Mouse (Mus musculus): ENCODE results near the gene Enpep. TPM values are rescaled to one million over a fixed set of nuclear protein-coding genes. Genes with fewer than 3 reads are reported as not detected.

The Enpep gene
- 10 to 100 TPM; 11.0 to 32.1 TPM for total RNA-seq (2021)
- long read RNA-seq, experiment 1, full-length matches to known transcripts: 5 of 7 reads
- long read RNA-seq, experiment 1, partial matches to known transcripts: 1 of 7 reads
- long read RNA-seq, experiment 1, other reads (novel, unspliced or antisense): 1 of 7 reads
- long read RNA-seq, experiment 2, full-length matches to known transcripts: 29 of 30 reads
- long read RNA-seq, experiment 2, partial matches to known transcripts: 0 of 30 reads
- long read RNA-seq, experiment 2, other reads (novel, unspliced or antisense): 1 of 30 reads

DNA sequence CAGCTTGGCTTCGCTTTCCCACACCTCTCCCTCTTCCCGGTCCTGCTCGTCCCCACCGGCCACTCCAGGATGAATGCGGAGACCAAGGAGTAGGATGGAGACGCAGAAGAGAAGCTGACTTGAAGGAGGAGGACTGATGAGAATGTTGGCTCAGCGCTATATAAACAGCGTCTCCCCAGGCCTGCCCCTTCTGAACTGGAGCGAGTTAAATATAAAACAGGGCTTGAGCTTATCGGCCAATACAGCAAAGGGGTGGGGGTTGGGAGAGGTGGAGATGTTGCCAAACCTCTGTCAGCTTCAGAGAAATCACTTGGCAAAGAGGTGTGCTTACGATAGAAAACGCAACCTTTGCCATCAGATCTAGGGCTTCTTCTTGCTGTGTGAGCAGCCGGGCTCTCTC, at the start of gene Enpep:
Enpep (minus strand) TSS at position 135 of the 400 bp plus-strand sequence.
- peak in 1 of 2 experiments; percentile 3 for DNase-seq (ENCODE audit: low spot score in 2 of 2)

DNA sequence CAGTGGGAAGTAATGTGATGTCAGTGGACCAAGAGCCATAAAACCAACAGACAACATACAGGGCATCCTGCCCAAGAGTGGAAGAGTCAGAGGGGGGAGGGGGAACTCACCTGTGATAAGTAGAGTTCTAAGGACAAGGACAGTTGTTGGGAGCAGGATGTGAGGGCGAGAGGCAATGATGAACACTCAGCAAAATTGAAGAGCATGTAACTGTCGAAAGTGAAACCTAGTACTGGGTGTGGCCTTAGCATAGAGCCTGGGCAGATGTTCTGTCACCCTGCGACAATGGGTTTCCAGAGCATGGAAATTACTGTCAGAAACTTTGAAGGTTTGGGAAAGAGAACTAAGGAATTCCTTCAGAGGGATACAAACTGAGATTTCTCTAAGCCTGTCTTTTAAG, 46.6 kb upstream of the Enpep start:
- DNase-seq (ENCODE audit: low spot score in 2 of 2): no peak

DNA sequence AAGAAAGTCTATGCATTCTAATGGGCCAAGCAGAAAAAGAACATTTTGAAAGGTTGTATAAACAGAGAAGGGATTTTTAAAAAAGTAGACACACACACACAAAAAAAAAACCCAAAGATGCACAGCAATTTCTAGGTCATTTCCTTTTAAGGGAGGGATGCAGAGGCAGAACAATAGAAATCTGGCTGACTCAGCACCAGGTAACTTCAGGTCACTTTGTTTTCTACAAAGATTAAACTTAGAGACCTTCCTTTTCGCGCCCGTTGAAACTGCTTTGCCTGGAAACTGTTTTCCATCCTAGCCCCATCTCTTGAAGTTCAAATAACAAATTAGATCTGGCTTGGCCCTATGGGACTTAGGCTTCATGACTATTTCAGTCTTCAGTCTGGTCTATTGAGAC, 42.6 kb upstream of the Enpep start:
- DNase-seq (ENCODE audit: low spot score in 2 of 2): no peak

DNA sequence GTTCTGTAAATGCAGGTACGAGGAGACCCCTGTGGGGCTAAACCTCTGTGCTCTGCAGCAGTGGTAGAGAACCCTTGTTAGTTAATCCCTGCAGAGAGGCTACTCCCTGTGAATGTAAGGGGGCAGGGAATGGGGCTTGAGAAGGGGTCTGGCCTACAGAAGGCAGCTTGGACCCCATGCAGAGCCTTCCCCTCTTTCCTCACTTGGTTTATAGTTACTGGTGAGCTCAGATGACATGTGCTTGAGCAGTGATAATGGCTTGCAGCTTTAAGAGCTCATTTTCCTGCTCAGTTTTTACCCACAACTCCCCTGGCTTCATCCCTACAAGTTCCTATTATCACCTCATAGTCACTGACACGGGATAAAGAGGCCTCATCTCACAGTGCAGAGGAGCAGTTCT, 40.6 kb upstream of the Enpep start:
- no peak for DNase-seq (ENCODE audit: low spot score in 2 of 2)

DNA sequence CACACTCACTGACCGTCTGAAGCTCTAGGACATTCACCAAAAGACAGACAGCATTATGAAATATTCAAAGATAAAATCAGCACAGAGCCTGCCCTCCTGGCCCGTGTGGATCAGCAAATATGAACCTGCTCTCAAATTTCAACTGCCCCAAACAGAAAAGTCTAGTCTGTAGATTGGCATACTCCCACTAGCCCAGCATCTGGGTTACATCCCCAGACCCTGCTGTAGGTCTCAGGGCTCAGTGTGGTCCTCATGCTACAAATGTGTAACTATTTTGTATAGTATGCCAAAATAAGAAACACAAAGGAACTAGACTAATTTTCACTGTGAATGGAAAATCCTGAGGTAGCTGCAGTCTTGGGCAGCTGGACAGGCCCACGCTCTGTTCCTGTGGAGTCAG, 37.0 kb upstream of the Enpep start:
- DNase-seq (ENCODE audit: low spot score in 2 of 2): no peak

DNA sequence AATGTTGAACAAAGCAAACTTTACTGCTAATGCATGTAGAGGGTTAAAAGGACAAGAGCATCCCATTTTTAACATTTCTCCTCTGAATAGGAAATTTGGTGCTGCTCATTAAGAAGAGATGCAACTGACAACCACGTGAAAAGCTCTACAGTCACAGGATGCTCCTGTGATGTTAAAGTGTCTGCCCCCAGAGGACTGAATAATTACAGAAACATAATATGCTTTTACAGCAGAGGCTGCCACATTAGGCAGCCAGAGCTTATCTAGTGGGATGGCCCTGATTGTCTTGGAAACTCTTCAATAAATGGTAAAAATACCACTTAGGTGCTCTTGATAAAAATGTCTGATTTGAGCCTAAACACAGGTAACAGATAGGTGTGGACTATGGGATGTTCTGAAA, 33.4 kb upstream of the Enpep start:
- DNase-seq (ENCODE audit: low spot score in 2 of 2): no peak

DNA sequence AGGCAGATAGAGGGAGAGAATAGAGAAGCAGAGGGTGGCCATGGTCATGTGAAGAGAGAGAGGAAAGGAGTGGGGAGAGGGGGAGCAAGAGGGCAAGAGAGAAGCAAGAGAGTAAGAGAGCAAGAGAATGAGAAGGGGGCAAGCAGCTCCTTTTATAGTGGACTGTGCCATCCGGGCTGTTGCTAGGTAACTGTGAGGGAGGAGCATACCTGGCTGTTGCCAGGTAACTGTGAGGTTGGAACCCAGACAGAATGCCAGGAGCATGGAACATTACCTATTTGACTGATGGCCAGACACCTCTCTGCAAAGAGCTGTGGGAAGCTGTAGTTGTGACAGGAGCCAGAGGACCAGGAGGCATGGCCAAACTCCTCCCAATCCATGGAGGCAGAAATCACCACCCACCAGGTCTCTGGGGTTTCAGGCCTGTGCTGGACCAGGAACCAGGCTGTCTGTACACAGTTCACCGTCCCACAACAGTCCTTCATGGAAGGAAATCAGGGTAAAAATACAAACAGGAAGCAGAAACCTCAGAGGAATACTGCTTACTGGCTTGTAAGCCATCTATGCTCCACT, 32.4 kb upstream of the Enpep start:
- no peak for DNase-seq (ENCODE audit: low spot score in 2 of 2)

DNA sequence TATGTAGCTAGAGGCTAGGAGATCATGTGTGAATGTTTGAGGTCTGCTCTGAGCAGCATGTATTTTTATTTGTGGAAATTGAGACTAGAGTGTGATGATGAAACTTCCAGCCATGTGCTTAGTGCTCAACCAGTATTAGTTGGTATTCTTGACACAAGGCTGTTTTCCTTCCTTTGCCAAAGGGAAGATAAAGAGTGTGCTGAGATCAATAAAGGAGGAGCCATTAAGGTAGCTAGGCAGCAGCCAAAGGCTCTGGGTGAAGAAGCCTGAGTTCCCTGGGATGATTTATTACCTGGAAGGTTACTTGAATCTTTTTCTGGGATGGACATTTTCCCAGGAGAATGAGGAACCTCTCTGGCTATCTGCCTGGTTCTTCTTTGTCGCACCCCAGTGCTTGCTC, 30.9 kb upstream of the Enpep start:
- DNase-seq (ENCODE audit: low spot score in 2 of 2): no peak

DNA sequence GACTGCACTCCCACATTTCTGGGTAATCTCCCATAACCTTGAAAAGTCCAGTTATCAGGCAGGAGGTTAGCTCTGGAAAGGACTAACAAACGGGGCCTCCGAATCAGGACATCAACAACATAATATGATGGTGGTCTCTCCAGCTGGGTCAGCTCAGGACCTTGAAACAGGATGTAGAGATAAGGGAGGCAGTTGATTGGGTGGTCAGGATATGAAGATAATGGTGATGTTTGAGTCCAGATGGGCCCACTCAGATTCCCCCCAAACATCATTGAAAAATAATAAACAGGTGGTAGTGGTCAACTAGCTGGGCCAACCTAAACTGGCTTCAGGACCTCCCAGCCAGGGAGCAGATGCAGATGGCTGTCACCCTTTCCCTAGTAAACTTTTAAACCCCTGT, 25.6 kb upstream of the Enpep start:
- DNase-seq (ENCODE audit: low spot score in 2 of 2): no peak

DNA sequence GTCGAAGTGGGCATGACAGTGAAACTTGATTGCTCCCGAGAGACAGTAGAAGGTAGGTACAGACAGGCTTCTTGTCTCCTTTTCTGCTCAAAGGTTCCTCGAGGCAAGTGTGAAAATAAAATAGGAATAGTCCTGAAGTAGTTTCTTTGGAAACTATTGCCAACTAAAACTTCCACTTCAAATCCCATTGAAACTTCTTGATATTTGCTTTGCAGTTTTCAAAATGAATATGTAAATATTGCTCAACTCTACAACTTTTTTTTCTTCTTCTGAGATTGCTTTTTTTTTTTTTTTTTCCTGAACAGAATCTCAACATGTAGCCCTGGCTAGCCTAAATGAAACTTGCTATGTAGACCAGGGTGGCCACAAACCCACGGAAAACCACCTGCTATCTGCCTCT, 21.4 kb upstream of the Enpep start:
- no peak for DNase-seq (ENCODE audit: low spot score in 2 of 2)

DNA sequence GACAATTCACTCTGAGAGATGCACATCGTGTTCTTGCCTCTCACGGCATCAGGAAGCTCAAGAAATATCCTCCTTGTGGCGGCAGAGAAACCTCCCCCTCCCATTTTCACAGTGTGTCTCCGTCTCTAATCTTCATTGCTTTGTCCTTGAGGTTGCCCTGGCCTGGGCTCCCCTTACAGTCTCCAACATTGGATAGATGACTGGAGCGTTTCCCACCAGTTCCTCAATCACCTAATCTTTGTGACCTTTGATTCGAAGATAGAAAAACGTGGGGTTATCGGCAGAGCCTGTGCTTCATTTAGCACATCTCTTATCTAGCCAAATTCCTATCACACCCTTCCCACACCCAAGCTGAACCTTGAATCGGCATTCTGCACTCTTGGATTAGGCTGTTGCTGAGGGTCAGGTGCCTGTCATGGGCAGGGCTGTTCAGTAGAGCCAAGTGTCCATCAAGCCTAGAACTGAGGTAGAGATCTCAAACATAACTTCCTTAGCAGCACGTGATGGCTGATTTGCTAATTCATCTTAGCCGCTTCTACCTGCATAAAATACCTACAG, 18.9 kb upstream of the Enpep start:
- no peak for DNase-seq (ENCODE audit: low spot score in 2 of 2)

DNA sequence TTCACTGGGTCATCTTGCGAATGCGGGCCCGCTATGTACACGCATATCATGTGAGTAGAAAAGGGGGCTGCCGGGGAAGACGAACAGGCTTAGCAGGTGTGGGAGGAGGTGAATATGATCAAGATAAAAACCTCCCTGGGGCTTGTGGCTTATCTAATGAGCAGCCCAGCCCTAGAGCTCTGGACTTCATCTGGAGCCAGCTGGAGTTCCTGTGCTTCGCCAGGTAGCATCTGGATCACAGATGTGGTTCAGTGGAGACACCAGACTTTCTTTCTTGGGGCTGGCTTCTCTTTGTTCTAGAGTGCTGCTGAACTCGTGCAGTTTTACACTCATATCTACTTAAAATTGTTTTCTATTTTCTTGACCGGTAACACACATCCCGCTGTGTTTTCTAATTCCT, 14.8 kb upstream of the Enpep start:
- DNase-seq (ENCODE audit: low spot score in 2 of 2): no peak

DNA sequence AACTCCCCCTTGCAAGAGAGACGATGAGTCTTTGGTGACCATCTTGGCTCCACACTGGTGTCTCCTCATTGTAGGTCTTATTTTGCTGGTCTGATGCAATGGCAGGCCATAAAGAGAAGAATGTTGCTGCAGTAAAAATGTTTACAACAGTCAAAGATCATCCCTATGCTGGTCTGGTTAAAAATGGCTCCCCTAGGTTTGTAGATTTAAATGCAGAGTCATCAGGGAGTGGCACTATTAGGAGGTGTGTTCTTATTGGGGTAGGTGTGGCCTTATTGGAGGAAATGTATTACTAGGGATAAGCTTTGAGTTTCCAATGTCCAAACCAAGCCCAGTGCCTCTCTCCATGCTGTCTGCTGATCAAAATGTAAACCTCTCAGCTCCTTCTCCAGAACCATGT, 10.2 kb upstream of the Enpep start:
- no peak for DNase-seq (ENCODE audit: low spot score in 2 of 2)

DNA sequence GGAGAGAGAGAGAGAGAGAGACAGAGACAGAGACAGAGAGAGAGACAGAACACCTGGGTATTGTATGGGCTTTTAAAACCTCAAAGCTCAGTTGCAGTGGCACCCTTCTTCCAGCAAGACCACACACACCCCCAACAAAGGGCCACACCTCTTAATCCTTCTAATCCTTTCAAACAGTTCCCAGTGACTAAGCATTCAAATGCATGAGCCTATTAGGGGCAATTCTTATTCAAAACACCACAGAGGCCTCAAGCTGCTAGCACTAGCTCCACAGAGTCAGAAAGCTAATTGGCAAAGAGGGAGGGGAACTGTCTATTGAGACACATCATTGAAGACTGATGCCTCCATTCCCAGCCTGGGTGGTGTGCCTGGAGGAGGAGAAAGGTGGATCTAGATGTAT, 8.5 kb upstream of the Enpep start:
- DNase-seq (ENCODE audit: low spot score in 2 of 2): no peak

DNA sequence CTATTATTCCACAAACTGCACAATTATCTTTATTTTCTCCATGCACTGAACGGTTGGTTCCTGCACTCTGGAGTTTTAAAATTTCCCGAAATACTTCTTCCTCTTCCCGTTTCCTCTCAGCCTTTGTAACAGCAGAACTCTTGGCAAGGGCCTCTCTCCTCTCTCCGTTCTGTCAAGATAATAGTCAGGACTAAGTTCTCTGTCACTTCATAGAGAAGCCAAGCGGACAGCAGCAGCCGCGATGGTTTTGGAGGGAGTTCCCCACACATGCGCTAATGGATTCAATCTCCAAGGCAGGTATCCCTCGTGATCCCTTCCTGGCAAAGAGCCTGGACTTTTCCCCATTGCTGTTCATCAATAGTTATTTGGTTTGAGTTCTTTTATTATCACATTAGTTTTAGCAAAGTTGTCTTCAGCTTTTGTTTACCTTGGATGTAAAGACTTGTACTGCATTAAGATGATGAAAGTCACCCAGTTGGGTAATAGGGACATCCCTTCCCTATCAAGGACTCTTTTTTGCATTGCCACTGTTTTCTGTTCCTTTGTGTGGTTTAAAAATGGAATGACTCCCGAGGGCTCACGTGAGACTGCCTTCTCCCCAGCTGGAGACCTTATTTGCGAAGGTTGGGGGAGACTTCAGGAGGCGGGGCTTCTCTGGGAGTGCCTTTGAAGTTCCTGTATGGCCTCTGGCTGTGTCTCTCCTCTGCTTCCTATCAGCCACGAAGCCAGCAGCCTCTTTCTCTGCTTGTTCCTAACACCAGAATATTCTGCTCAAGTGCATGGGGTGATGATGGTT, 6.0 kb upstream of the Enpep start:
- DNase-seq (ENCODE audit: low spot score in 2 of 2): no peak

DNA sequence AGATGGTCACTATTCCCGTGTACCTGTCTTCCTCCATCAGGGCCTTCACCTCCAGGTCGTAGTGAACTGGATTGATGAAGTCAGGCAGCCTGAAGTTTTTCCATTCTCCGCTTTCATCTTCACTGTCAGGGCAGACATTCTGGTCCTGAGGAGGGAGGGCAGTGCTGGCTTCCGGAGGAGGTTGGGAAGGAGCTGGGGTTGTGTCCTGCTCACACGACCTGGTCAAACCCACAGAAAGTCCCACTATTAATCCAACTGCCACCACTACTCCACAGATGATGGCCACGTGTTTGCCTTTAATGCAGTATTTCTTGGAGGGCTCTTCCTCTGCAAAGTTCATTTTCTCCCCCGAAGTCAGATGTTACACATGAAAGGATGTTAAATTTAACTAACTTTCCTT, 378 bp downstream of the Enpep start:
- no peak for DNase-seq (ENCODE audit: low spot score in 2 of 2)

DNA sequence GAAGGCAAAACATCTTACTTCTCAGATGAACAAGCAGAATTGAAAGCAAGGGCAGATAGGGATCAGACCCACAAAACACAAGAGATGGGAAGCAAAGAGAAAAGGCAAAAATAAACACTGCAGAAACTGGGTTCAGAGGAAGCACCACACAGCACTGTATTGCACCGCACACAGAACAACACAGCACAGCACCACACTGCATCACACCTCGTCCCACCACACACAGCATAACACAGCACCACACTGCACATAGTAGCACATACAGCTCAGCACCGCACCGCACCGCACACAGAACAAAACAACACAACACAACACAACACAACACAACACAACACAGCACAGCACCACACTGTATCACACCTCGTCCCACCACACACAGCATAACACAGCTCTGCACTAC, 1.1 kb downstream of the Enpep start:
- DNase-seq (ENCODE audit: low spot score in 2 of 2): no peak

DNA sequence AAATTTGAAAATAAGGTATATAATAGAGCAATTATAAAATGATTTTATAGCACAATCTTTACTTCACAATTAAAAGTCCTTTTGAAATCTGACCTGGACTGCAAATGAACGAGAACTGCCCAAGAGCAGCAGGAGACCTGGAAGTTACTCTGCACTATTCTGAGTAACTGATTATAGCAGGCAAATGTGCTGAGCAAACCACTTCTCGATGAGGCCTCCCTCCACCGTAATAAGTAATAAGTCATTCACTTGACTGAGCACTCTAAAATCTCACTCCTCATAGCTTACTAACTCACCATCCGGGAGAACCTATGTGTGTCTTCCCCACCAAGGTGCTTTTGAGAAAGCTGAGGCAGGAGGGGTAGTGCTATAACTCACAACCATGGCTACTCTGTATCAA, 4.5 kb downstream of the Enpep start:
- DNase-seq (ENCODE audit: low spot score in 2 of 2): no peak

DNA sequence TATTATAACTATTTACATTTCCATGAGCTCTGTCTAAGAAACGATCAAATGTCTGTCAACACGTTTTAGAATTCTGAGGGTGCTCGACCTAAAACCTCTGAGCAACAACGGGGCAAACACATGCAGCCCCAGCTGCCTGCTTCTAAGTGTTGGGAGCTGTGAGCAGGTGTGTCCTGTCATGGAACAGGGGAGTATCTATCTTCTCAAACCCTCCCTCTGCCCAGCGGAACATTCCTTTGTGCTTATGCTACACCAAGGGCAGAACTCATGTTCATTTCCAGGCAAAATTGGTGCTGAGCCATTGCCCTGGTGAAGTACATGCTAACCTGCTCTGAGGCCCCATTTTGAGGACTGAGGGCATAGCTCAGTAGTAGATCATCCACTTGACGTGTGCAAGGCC, 10.9 kb downstream of the Enpep start:
- no peak for DNase-seq (ENCODE audit: low spot score in 2 of 2)

DNA sequence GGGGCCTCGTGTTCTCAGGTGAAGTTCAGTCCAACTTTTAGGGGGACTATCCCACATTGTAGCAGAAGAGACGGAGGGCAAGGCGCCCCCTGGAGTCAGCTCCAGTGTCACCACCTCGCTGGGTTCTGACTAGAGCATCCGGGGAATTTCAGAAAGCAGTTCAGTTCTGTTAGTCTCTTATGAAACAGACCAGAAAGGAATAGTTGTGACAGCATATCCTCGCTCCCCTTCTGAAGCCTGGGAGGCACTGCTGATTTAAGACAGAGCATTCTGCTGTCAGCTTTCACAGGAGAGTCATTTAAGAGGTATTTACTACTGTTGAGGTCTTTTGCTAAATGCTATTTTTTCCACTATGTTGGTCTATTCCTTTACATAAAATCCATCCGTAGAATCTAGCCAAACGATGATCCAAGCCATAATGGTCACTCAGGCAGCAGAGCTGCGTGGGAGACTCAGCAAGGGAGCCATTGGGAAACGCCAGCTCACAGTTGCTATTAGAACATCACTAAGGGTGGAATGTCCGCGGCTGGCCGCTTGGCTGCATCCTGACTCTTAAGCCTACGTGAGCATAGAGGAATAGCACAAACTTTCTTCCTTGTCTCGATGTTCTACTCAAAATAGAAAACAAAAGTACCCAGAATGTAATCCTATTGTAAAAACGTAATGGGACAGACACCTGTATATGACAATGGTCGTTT, 15.3 kb downstream of the Enpep start:
- DNase-seq (ENCODE audit: low spot score in 2 of 2): no peak

DNA sequence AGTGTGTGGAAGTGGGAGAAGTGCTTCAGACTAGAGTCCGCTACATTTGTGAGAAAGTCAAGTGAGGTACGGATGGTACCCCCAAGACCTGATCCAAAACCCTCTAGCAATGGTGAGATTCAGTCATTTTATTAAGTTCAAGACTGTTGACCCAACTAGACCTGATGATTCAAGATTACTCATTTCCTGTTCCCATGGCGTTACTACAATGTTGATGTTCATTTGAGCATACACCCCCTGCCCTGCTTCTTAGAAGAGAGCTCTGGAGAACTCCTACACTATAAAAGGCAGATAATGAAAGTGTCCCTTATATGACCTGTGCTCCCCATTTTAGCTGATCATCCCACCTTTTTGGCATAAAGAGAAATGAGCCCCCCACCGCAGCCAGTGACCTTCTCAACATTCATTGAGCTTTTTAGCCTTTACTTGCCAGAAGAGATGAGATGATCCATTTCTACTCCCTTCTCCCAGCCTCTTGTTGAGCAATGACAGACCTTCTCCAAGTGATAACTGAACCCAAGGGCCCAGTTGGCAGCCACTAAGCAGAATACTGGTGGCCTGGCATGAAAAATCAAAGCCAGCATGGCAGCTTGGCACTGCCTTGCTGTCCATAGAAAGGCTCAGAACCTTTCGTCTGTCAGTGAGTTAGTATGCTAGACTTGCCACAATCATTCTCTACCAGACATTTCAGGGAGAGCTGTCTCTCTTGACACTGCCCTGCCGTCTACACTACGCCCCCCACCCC, 18.7 kb downstream of the Enpep start:
- no peak for DNase-seq (ENCODE audit: low spot score in 2 of 2)
